Mouse (Mus musculus) limb, embryonic 14.5 days (tissue): ENCODE measurements at regions not wholly inside any gene's neighbourhood (a gene's known extent, or its start where the extent isn't known, plus 50 kb on each side); places are given as distances from the start of the nearest gene placed in this dataset.
A peak's percentile ranks its signal among the peaks of the same experiment; 100 is the strongest.

Source experiments
- ATAC-seq: fragments of 200-750 bp; cut with Nextera tagmentation; 2 replicates; pipeline ENCODE4 v1.8.0; 2017; ENCODE audit warnings: low read depth, moderate number of reproducible peaks, moderate TSS enrichment; ENCODE audit not compliant: low FRiP score
- DNase-seq: peaks from one replicate; pipeline ENCODE4 v3.0.0-alpha.2; 2015; ENCODE audit warnings: low spot score
- H3K27ac ChIP-seq: fragments of 300-500 bp; sonication (generic); replicated peaks from 2 replicates; pipeline ENCODE4 v1.5.1; 2014; ENCODE audit warnings: low read depth, mild to moderate bottlenecking, low read length, moderate library complexity, mixed read lengths
- H3K27me3 ChIP-seq: fragments of 300-500 bp; sonication (generic); 2 replicates; pipeline ENCODE4 v1.6.1; 2014; ENCODE audit warnings: low read length, mixed read lengths; ENCODE audit not compliant: control insufficient read depth, insufficient read depth
- H3K36me3 ChIP-seq: fragments of 300-500 bp; sonication (generic); 2 replicates; pipeline ENCODE4 v1.6.1; 2014; ENCODE audit warnings: mild to moderate bottlenecking, low read length, moderate library complexity, mixed read lengths; ENCODE audit not compliant: control insufficient read depth, insufficient read depth
- H3K4me1 ChIP-seq: fragments of 300-500 bp; sonication (generic); 2 replicates; pipeline ENCODE4 v1.6.1; 2014; ENCODE audit warnings: antibody characterized with exemption, low read length, mixed read lengths; ENCODE audit not compliant: control insufficient read depth, insufficient read depth
- H3K4me2 ChIP-seq: fragments of 300-500 bp; sonication (generic); replicated peaks from 2 replicates; pipeline ENCODE4 v1.6.1; 2014; ENCODE audit warnings: low read depth, mild to moderate bottlenecking, low read length, moderate library complexity; ENCODE audit not compliant: severe bottlenecking
- H3K4me3 ChIP-seq: fragments of 300-500 bp; sonication (generic); replicated peaks from 2 replicates; pipeline ENCODE4 v1.5.1; 2014; ENCODE audit warnings: low read length
- H3K9ac ChIP-seq: fragments of 300-500 bp; sonication (generic); 2 replicates; pipeline ENCODE4 v1.6.1; 2014; ENCODE audit warnings: mild to moderate bottlenecking, low read depth, low read length, moderate library complexity; ENCODE audit not compliant: severe bottlenecking
- H3K9me3 ChIP-seq: fragments of 300-500 bp; sonication (generic); 2 replicates; pipeline ENCODE4 v1.6.1; 2016; ENCODE audit warnings: low read length; ENCODE audit not compliant: control insufficient read depth
- POLR2A ChIP-seq: fragments of 200-500 bp; IDR thresholded peaks from 2 replicates; pipeline ENCODE4 v1.8.0; 2012; ENCODE audit warnings: inconsistent platforms, mild to moderate bottlenecking, moderate library complexity, borderline replicate concordance; ENCODE audit not compliant: insufficient read depth, insufficient read length; ENCODE audit errors: extremely low read depth
- WGBS: fragments of 180-500 bp; shearing (Covaris S2); extraction: QIAGEN DNeasy Blood & Tissue Kit; methylation state at CpG from one replicate; pipeline ENCODE4 v1.1.7; 2014; 5-methylcytosine and 5-hydroxymethylcytosine counted together

- 42% methylated on average over 8 of the region's 8 CpGs for WGBS
- Histone ChIP-seq H3K4me1 (peaks cover 24% of the 10 kb centered on the region), H3K36me3 (no peaks in the 10 kb centered on the region)
Measured at GRCm38 (mm10) chr13:59891737-59892136, 68.8 kb upstream of the Tut7 start.

DNA sequence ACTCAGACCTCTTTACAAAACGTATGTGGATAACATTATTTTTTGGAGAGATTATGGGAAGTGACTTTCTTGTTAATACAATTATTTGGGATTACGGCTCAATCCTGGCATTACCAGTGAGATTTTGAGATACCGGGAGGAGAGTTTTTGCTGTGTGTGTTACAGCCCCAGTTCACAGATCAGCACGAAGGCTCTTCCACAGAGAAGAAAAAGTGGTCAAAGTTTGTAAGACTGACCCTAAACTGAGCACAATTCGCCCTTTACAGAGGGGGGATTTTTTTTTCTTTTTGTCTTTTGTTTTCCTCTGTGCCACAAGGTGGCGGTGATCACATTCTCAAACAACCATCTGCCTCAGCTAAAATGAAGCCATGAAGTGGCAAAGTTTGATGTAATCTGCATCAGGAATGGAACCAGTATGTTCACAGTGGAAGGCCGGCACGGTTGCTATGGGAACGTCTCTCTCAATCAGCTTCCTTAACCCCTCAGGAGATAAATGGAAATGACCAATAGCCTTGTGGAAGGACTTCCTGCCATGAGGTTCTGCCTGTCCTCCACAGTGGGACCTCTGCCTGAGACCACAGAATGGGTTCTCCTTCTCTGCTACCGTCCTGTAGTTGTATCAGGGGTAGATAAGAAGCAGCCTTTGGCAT lies 66.6 kb upstream of the Tut7 start:
- Histone ChIP-seq H3K27me3 (no peaks in the 10 kb centered on the region), H3K36me3 (no peaks in the 10 kb centered on the region), H3K9me3 (no peaks in the 10 kb centered on the region), H3K4me3 (no peak overlapping the region), H3K4me2 (no peak overlapping the region), H3K4me1 (peaks cover 24% of the 10 kb centered on the region), H3K9ac (no peak overlapping the region), H3K27ac (0 out of 2 replicates have a peak overlapping the region, but pooled peaks have one; percentile 34)
- 19% methylated on average over 10 of the region's 10 CpGs for WGBS
- TF ChIP-seq POLR2A, result no peak
- ATAC-seq, result 0 out of 2 replicates have a peak, but pooled peaks have one; percentile 56
- DNase-seq, result peak; percentile 78

More at GRCm38 (mm10) chr13:59891737-59892136, 68.8 kb upstream of the Tut7 start:
- Histone ChIP-seq H3K4me3 (no peak overlapping the region), H3K27ac (peak overlapping the region; percentile 20; the same call in 1 of the 2 replicates), H3K9me3 (no peaks in the 10 kb centered on the region), H3K9ac (no peak overlapping the region), H3K4me2 (no peak overlapping the region), H3K27me3 (no peaks in the 10 kb centered on the region)
- DNase-seq (no peak), ATAC-seq (no peak)
- no peak for TF ChIP-seq POLR2A

GRCm38 (mm10) chr13:59888038-59889016 lies 65.4 kb upstream of the Tut7 start:
- no peak for ATAC-seq
- H3K9me3 ChIP-seq, result no peaks in the 10 kb centered on the region
- H3K27ac ChIP-seq, result no peak overlapping the region; the same call in 1 of the 2 replicates
- peak; percentile 59 for DNase-seq
- H3K36me3 ChIP-seq, result no peaks in the 10 kb centered on the region
- no peak for TF ChIP-seq POLR2A
- H3K9ac ChIP-seq, result no peak overlapping the region
- no peak overlapping the region for H3K4me3 ChIP-seq
- H3K4me2 ChIP-seq, result no peak overlapping the region
- no peaks in the 10 kb centered on the region for H3K27me3 ChIP-seq
- peaks cover 24% of the 10 kb centered on the region for H3K4me1 ChIP-seq

DNA sequence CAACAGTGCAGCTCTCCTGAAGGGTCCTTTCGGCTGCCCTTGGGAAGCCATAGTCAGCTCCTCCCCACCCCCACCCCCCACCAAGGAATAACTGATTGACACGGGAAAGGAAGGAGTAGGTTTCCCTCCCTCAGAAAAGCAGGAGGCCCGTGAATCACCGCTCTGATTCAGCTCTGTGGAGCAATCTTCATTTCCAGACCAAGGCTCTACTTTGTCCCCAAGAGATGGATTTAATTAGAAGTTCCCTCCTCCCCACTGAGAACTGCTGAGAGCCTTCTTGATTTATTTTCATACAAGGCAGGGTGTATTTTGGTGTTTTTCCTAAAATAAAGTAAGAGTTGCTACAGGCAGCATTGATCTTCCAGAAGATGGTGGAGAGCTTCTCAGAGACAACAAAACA lies 64.4 kb upstream of the Tut7 start:
- H3K36me3 ChIP-seq, result no peaks in the 10 kb centered on the region
- 55% methylated on average over 4 of the region's 4 CpGs for WGBS
- no peak for TF ChIP-seq POLR2A
- H3K9me3 ChIP-seq, result no peaks in the 10 kb centered on the region
- H3K4me2 ChIP-seq, result no peak overlapping the region
- no peaks in the 10 kb centered on the region for H3K27me3 ChIP-seq
- DNase-seq (no peak), ATAC-seq (no peak)
- H3K9ac ChIP-seq, result no peak overlapping the region
- H3K4me1 ChIP-seq, result peaks cover 16% of the 10 kb centered on the region
- no peak overlapping the region for H3K4me3 ChIP-seq
- H3K27ac ChIP-seq, result no peak overlapping the region

- DNase-seq, result no peak
- no peak overlapping the region for H3K27ac ChIP-seq
- WGBS, result 69% methylated on average over 3 of the region's 3 CpGs
Measured at GRCm38 (mm10) chr13:59886572-59886971, 63.6 kb upstream of the Tut7 start.

More at GRCm38 (mm10) chr13:59886572-59886971, 63.6 kb upstream of the Tut7 start:
- H3K9me3 ChIP-seq, result no peaks in the 10 kb centered on the region
- H3K27me3 ChIP-seq, result no peaks in the 10 kb centered on the region
- H3K4me3 ChIP-seq, result no peak overlapping the region
- H3K9ac ChIP-seq, result no peak overlapping the region
- no peak for ATAC-seq
- H3K4me2 ChIP-seq, result no peak overlapping the region
- no peaks in the 10 kb centered on the region for H3K36me3 ChIP-seq
- peaks cover 16% of the 10 kb centered on the region for H3K4me1 ChIP-seq
- no peak for TF ChIP-seq POLR2A
